Mouse (Mus musculus) ovary, adult 18-20 months (tissue): ENCODE results near the gene Snapc4.

Source experiments
- DNase-seq: peaks from one replicate; pipeline ENCODE4 v3.0.0; 2022; ENCODE audit warnings: low spot score, mixed read lengths

The Snapc4 gene

GRCm38 (mm10) chr2:26372396-26372795, 8.1 kb downstream of the Snapc4 start:
- DNase-seq: no peak

- DNase-seq: no peak
These were observed 11.9 kb downstream of the Snapc4 start for GRCm38 (mm10) chr2:26368572-26368971.

GRCm38 (mm10) chr2:26367911-26368310, 12.5 kb downstream of the Snapc4 start:
- DNase-seq: no peak

- DNase-seq: peak; percentile 66
These were observed 15.6 kb downstream of the Snapc4 start for GRCm38 (mm10) chr2:26364738-26365465.

- no peak for DNase-seq
These were observed 17.0 kb downstream of the Snapc4 start for GRCm38 (mm10) chr2:26363481-26363880.

- DNase-seq: no peak
These were observed 17.5 kb downstream of the Snapc4 start for GRCm38 (mm10) chr2:26362991-26363390.

GRCm38 (mm10) chr2:26360772-26361171, 19.7 kb downstream of the Snapc4 start, which contains the start of gene Card9:
TSS of gene Card9 (minus strand) at chr2:26360918.
- no peak for DNase-seq

- DNase-seq: no peak
These were observed 20.5 kb downstream of the Snapc4 start for GRCm38 (mm10) chr2:26359983-26360382.

GRCm38 (mm10) chr2:26358667-26359320, 21.7 kb downstream of the Snapc4 start:
- DNase-seq: no peak

GRCm38 (mm10) chr2:26357484-26357883, 23.0 kb downstream of the Snapc4 start:
- DNase-seq: no peak

GRCm38 (mm10) chr2:26356678-26357077, 23.8 kb downstream of the Snapc4 start:
- DNase-seq: no peak

GRCm38 (mm10) chr2:26356231-26356630, 24.2 kb downstream of the Snapc4 start:
- DNase-seq: no peak

- no peak for DNase-seq
These were observed 26.1 kb downstream of the Snapc4 start for GRCm38 (mm10) chr2:26354401-26354800.

GRCm38 (mm10) chr2:26353066-26353980, 27.1 kb downstream of the Snapc4 start:
- no peak for DNase-seq

GRCm38 (mm10) chr2:26352291-26352910, 28.1 kb downstream of the Snapc4 start:
- no peak for DNase-seq

GRCm38 (mm10) chr2:26351358-26352290, 28.8 kb downstream of the Snapc4 start, which contains the start of gene Dnlz:
TSS of gene Dnlz (minus strand) at chr2:26352110.
- DNase-seq: peak; percentile 87

- DNase-seq: no peak
These were observed 32.2 kb downstream of the Snapc4 start for GRCm38 (mm10) chr2:26348241-26348640.

GRCm38 (mm10) chr2:26342609-26343490, 37.6 kb downstream of the Snapc4 start:
- no peak for DNase-seq

- no peak for DNase-seq
These were observed 38.4 kb downstream of the Snapc4 start for GRCm38 (mm10) chr2:26342044-26342443.

GRCm38 (mm10) chr2:26341510-26341981, 38.9 kb downstream of the Snapc4 start:
- DNase-seq: no peak
